Mouse (Mus musculus): ENCODE measurements around the gene Mrps35.

- no peak for TF ChIP-seq HCFC1 (IDR thresholded peaks at IDR 0.05; ENCODE audit: borderline replicate concordance, insufficient read depth, low read length)
- TF ChIP-seq CHD2 (IDR thresholded peaks at IDR 0.05; ENCODE audit: low read depth, low read length) = no peak
- TF ChIP-seq ZC3H11A (IDR thresholded peaks at IDR 0.05; ENCODE audit: borderline replicate concordance, low read depth, low read length) = no peak
- TF ChIP-seq MAFK (IDR thresholded peaks at IDR 0.05; ENCODE audit: insufficient read depth, low read depth, low read length) = no peak
- TF ChIP-seq ZNF384 (IDR thresholded peaks at IDR 0.05; ENCODE audit: low read depth, low read length) = no peak
Measured at GRCm38 (mm10) chr6:147051666-147052065, 9.1 kb downstream of the Mrps35 start.

All from ES-E14 (cell line).